Mouse (Mus musculus): ENCODE data around the gene Slc19a2. TPM values are rescaled to one million over a fixed set of nuclear protein-coding genes. Genes with fewer than 3 reads are reported as not detected.

Slc19a2 gene
- 7.4 and 9.8 TPM in 2 replicates for polyA plus RNA-seq (2012; rRNA removed)

GRCm38 (mm10) chr1:164248465-164249331 is at the start of gene Slc19a2:
Slc19a2 (plus strand) TSS chr1:164249046.

DNA sequence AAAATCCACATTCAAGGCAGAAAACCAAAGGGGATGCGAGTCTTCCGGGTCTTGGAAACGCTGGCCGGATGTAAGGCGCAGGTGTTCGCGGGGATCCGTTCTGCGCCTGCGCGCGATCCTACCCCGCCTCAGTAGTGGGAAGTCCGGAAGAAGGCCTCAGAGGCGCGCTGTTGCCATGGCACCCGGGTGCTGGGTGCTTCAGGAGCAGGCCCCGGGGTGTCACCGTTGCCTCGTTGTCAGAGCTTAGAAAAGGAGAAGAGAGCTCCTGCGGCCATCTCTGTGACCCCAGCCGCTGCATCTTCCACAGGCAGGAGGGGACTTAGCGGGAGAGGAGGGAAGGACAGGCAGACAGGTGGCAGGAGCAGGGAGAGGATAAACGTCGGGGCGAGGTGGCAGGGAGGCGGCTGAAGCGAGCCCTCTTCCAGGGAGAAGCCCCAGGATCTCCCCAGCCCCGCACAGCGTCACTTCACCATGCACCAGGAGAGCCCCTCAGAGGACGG is 26.7 kb downstream of the Slc19a2 start, which contains the start of gene Ccdc181:
Ccdc181 (plus strand) TSS at position 131 of the 500 bp plus-strand sequence.

GRCm38 (mm10) chr1:164303821-164304220 is 55.0 kb downstream of the Slc19a2 start, which contains the start of gene Nme7:
Nme7 (plus strand) TSS chr1:164304121.

GRCm38 (mm10) chr1:164307124-164307751 is 58.4 kb downstream of the Slc19a2 start, which contains the start of gene Blzf1:
Blzf1 (minus strand) TSS chr1:164307489.

Other genes starting within 250 kb of the Slc19a2 start
- gene Sele, start 200.8 kb upstream of the Slc19a2 start, polyA plus RNA-seq (2012; rRNA removed): 0.09 TPM in 1 of 2 replicates, not detected in the other
- 0.11 and 0.23 TPM in 2 replicates for gene Sell, start 187.1 kb upstream of the Slc19a2 start, polyA plus RNA-seq (2012; rRNA removed)
- 0.05 and 0.13 TPM in 2 replicates for gene Selp, start 133.8 kb upstream of the Slc19a2 start, polyA plus RNA-seq (2012; rRNA removed)
- 0.18 and 0.22 TPM in 2 replicates for gene F5, start 97.2 kb upstream of the Slc19a2 start, polyA plus RNA-seq (2012; rRNA removed)
- gene Ccdc181, start 26.5 kb downstream of the Slc19a2 start, polyA plus RNA-seq (2012; rRNA removed): 13.3 and 15.5 TPM in 2 replicates
- gene Nme7, start 55.1 kb downstream of the Slc19a2 start, polyA plus RNA-seq (2012; rRNA removed): 22.0 and 23.7 TPM in 2 replicates
- gene Blzf1, start 58.4 kb downstream of the Slc19a2 start, polyA plus RNA-seq (2012; rRNA removed): 14.4 and 14.9 TPM in 2 replicates
- gene Atp1b1, start 209.3 kb downstream of the Slc19a2 start, polyA plus RNA-seq (2012; rRNA removed): 83.8 and 98.0 TPM in 2 replicates